Mouse (Mus musculus) kidney, adult 11 months (tissue): ENCODE measurements around the gene Rptor.

Experiments used
- DNase-seq: peaks from one replicate; pipeline ENCODE4 v3.0.0; 2022

Rptor gene

GRCm38 (mm10) chr11:119788919-119789713 is 186.4 kb downstream of the Rptor start:
- no peak for DNase-seq

- peak; percentile 75 for DNase-seq
Measured at GRCm38 (mm10) chr11:119791923-119792564, 189.3 kb downstream of the Rptor start.

- no peak for DNase-seq
Measured at GRCm38 (mm10) chr11:119793378-119793777, 190.7 kb downstream of the Rptor start.

- peak; percentile 35 for DNase-seq
Measured at GRCm38 (mm10) chr11:119794020-119794419, 191.3 kb downstream of the Rptor start.

GRCm38 (mm10) chr11:119794671-119795070 is 192.0 kb downstream of the Rptor start:
- DNase-seq, result no peak

- peak; percentile 28 for DNase-seq
Measured at GRCm38 (mm10) chr11:119796406-119796805, 193.7 kb downstream of the Rptor start.

- DNase-seq, result no peak
Measured at GRCm38 (mm10) chr11:119796846-119797245, 194.1 kb downstream of the Rptor start.

GRCm38 (mm10) chr11:119799536-119799935 is 196.8 kb downstream of the Rptor start:
- DNase-seq, result no peak

GRCm38 (mm10) chr11:119801855-119802254 is 199.2 kb downstream of the Rptor start:
- no peak for DNase-seq

- DNase-seq, result no peak
Measured at GRCm38 (mm10) chr11:119802947-119803346, 200.2 kb downstream of the Rptor start.

- no peak for DNase-seq
Measured at GRCm38 (mm10) chr11:119804392-119804791, 201.7 kb downstream of the Rptor start.

GRCm38 (mm10) chr11:119805112-119805750 is 202.5 kb downstream of the Rptor start:
- DNase-seq, result no peak

- no peak for DNase-seq
Measured at GRCm38 (mm10) chr11:119806539-119806938, 203.8 kb downstream of the Rptor start.

- no peak for DNase-seq
Measured at GRCm38 (mm10) chr11:119807431-119808031, 204.8 kb downstream of the Rptor start.

GRCm38 (mm10) chr11:119808647-119809280 is 206.1 kb downstream of the Rptor start:
- no peak for DNase-seq

GRCm38 (mm10) chr11:119809309-119809708 is 206.6 kb downstream of the Rptor start:
- no peak for DNase-seq

- DNase-seq, result no peak
Measured at GRCm38 (mm10) chr11:119811022-119811421, 208.3 kb downstream of the Rptor start.

- DNase-seq, result no peak
Measured at GRCm38 (mm10) chr11:119811598-119811997, 208.9 kb downstream of the Rptor start.

GRCm38 (mm10) chr11:119812093-119812492 is 209.4 kb downstream of the Rptor start:
- DNase-seq, result no peak

GRCm38 (mm10) chr11:119814035-119814558 is 211.4 kb downstream of the Rptor start:
- no peak for DNase-seq

- no peak for DNase-seq
Measured at GRCm38 (mm10) chr11:119816798-119817361, 214.2 kb downstream of the Rptor start.

- no peak for DNase-seq
Measured at GRCm38 (mm10) chr11:119817362-119817837, 214.7 kb downstream of the Rptor start.
